Mouse (Mus musculus): ENCODE measurements around the gene Gkn2. TPM values are rescaled to one million over a fixed set of nuclear protein-coding genes. Genes with fewer than 3 reads are reported as not detected.
A peak's percentile ranks its signal among the peaks of the same experiment; 100 is the strongest.

Gene Gkn2
- not detected in 2 replicates for polyA plus RNA-seq (2015; fragmentation: Nextera tagmentation; extraction: Ambion mirVana)

- WGBS, result 89% methylated on average over 9 of the region's 9 CpGs
- H3K4me1 ChIP-seq, result no peaks in the 10 kb centered on the region
- no peak within 1 kb of the TSS for H3K4me2 ChIP-seq
- no peak within 1 kb of the TSS for H3K27ac ChIP-seq
- H3K4me3 ChIP-seq, result no peak within 1 kb of the TSS
- H3K27me3 ChIP-seq (replicated peaks), result no peaks in the 10 kb centered on the region
- no peaks in the 10 kb centered on the region for H3K9me3 ChIP-seq
- no peak within 1 kb of the TSS for H3K9ac ChIP-seq
- no peak for ATAC-seq (replicated peaks)
- no peaks in the 10 kb centered on the region for H3K36me3 ChIP-seq (replicated peaks)
Measured at GRCm38 (mm10) chr6:87373057-87373456, at the start of gene Gkn2. TSS of gene Gkn2 (plus strand) at chr6:87373357.

GRCm38 (mm10) chr6:87323381-87323780 lies 49.8 kb upstream of the Gkn2 start:
- Histone ChIP-seq H3K27ac (no peak overlapping the region), H3K4me3 (no peak overlapping the region), H3K36me3 (replicated peaks) (no peaks in the 10 kb centered on the region), H3K9ac (no peak overlapping the region), H3K4me2 (no peak overlapping the region), H3K4me1 (no peaks in the 10 kb centered on the region), H3K9me3 (no peaks in the 10 kb centered on the region), H3K27me3 (replicated peaks) (no peaks in the 10 kb centered on the region)
- 93% methylated on average over 2 of the region's 2 CpGs for WGBS
- no peak for ATAC-seq (replicated peaks)

DNA sequence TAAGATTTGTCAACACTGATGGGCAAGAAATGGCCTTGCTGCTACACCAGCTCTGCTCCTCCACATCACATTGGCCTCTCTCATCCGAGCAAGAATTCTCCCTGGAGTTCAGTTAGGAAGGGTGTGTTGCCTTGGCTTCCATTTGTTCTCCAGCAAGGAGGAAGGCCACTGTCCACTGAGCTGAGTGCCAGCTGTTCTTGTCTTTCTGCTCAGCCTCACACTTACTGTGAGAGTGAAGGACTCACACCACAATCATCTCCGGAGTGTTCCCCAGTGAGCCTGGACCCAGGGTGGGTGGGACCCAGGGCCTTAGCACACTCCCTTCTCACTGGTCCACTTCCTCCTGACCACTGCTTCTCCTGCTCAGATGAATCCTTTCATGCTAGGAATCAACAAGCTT lies 46.2 kb upstream of the Gkn2 start:
- no peak overlapping the region for H3K4me2 ChIP-seq
- H3K36me3 ChIP-seq (replicated peaks), result no peaks in the 10 kb centered on the region
- ATAC-seq (replicated peaks), result no peak
- H3K27ac ChIP-seq, result no peak overlapping the region
- H3K9ac ChIP-seq, result no peak overlapping the region
- no peak overlapping the region for H3K4me3 ChIP-seq
- no peaks in the 10 kb centered on the region; the same call in 1 of the 2 replicates for H3K4me1 ChIP-seq
- no peaks in the 10 kb centered on the region for H3K27me3 ChIP-seq (replicated peaks)
- no peaks in the 10 kb centered on the region for H3K9me3 ChIP-seq
- WGBS, result 94% methylated on average over 2 of the region's 2 CpGs

DNA sequence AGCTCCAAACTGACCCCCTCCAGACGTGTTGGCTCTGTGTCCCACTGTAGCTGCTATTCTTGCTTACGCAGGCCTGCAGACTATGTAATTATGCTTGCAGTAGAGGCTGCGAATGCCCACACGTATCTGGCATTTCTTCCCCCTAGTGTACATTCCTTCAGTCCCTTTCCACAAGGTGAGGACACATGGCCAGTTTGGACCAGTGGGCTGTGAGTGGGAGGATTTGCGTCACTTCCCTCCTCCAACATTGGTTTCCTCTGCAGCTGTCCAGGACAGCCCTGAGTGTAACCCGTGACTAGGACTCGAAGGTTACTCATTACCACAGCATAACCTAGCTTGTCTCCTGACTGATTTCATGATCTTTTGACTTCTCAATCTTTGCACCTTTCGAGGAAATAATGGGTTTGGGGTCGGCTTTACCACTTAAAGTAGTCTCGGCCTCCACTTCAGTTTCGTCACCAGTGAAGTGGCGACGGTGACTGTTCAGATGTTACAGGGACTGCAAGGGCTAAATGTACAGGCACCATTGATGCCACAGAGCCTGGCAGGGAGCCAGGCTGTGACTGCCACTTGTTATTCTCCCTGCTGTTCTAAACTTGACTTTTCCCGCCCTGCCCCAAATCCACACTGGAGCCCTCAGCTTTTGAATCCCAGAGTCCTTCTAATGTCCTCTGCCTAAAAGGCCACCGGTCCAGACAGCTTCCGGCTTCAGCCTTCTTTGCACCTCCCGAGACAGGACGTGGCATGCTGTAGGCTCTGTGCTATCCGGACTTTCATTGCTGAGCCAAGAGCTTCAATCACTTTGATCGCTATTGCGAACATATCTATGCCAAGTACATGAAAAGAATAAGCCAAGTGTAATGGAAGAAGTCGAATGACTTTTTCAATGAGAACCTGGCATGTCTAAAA lies 44.6 kb upstream of the Gkn2 start:
- 79% methylated on average over 22 of the region's 22 CpGs for WGBS
- Histone ChIP-seq H3K36me3 (replicated peaks) (no peaks in the 10 kb centered on the region), H3K27me3 (replicated peaks) (no peaks in the 10 kb centered on the region), H3K4me1 (no peaks in the 10 kb centered on the region; the same call in 1 of the 2 replicates), H3K27ac (no peak overlapping the region), H3K4me2 (no peak overlapping the region), H3K9ac (no peak overlapping the region), H3K9me3 (no peaks in the 10 kb centered on the region), H3K4me3 (no peak overlapping the region)
- ATAC-seq (replicated peaks), result no peak

DNA sequence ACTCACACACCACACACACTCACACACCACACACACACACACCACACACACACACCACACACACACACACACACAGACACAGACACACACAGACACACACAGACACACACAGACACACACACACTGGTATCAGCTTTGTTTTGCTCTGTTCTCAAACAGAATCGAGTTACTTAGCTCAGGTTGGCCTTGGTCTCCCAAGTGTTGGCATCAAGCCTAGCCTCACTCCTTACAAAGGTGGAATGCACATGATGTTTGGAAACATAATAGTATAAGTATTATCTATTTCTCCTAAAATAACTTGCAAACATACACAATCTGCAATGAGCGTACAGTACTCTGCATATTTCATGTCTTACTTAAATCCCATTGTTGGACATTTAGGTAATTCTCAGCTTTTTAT lies 40.8 kb upstream of the Gkn2 start:
- WGBS, result 79% methylated on average over 2 of the region's 2 CpGs
- no peak overlapping the region for H3K4me2 ChIP-seq
- no peaks in the 10 kb centered on the region for H3K36me3 ChIP-seq (replicated peaks)
- peaks cover 16% of the 10 kb centered on the region for H3K4me1 ChIP-seq
- no peak overlapping the region for H3K9ac ChIP-seq
- no peak for ATAC-seq (replicated peaks)
- H3K4me3 ChIP-seq, result no peak overlapping the region
- H3K9me3 ChIP-seq, result no peaks in the 10 kb centered on the region
- H3K27ac ChIP-seq, result no peak overlapping the region
- no peaks in the 10 kb centered on the region for H3K27me3 ChIP-seq (replicated peaks)

- Histone ChIP-seq H3K27ac (no peak overlapping the region), H3K4me1 (peaks cover 16% of the 10 kb centered on the region), H3K36me3 (replicated peaks) (no peaks in the 10 kb centered on the region), H3K9me3 (no peaks in the 10 kb centered on the region), H3K9ac (peak overlapping the region; percentile 62), H3K4me2 (peak overlapping the region; percentile 93), H3K4me3 (peak overlapping the region; percentile 57), H3K27me3 (replicated peaks) (no peaks in the 10 kb centered on the region)
- 5% methylated on average over 11 of the region's 11 CpGs for WGBS
- ATAC-seq (replicated peaks), result no peak
Measured at GRCm38 (mm10) chr6:87334361-87335090, 38.6 kb upstream of the Gkn2 start.

DNA sequence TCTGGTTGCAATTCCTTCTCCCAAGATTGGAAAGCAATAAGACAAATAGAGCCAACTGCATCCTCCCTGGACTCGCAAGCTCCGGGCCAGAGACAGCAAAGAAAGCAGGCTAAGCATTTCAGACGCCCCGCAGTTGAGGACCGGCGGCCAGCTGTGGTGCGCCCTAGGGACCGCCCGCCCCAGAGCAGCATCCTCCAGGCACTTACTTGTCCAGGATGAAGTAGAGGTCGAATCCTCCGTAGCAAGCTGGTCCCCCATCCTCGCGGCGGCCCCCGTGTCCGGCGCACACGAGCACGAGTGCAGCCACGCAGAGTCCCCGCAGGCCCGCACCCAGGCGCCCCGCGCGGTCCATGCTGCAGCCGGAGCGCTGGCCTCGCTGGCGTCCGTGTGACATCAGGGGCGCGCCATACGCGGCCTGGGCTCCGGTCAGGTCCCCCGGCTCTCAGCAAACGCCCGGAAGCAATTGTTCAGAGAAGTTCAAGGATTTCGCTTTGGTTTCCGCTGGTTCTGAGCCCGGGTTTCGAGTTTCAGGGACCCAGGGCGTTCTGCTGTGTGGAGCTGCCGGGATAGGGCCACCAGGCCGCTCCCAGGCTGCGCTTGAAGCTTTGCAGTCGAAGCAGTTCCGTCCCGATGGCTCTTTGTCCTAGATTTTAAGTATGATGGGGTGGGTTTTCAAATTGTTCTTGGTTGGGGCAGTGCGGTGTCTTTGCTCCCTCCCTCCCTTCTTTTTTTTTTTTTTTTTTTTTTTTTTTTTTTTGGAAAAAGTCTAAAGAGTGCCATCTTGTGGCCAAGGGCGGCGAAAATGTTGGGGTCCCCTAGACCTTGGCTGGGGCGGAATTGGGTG lies 37.8 kb upstream of the Gkn2 start, which contains the start of gene Antxr1:
Antxr1 (minus strand) TSS at position 731 of the 844 bp plus-strand sequence.
- Histone ChIP-seq H3K4me2 (peak within 1 kb of the TSS; percentile 93), H3K27ac (peak within 1 kb of the TSS; percentile 58; the same call in 1 of the 2 replicates), H3K27me3 (replicated peaks) (no peaks in the 10 kb centered on the region), H3K4me3 (peak within 1 kb of the TSS; percentile 57), H3K9ac (peak within 1 kb of the TSS; percentile 62), H3K4me1 (peaks cover 16% of the 10 kb centered on the region), H3K36me3 (replicated peaks) (no peaks in the 10 kb centered on the region), H3K9me3 (no peaks in the 10 kb centered on the region)
- under 1% methylated on average over 54 of the region's 54 CpGs for WGBS
- ATAC-seq (replicated peaks), result peak; percentile 82

DNA sequence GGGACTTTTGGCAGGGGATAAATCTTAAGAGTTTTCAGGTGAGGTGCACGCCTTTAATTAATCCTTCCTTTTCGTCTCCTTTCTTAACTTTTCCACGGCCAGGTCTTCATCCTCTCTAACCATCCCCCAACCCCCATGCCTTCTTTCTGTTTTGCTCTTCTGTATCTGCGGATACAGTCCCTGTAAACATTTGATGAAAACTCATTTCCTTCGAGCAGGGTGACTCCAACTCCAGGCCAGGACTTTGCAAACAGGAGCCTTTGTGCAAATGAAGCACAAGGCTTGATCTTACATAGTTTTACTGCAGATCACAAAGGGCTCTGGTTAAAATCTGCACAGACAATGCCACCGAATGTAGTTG lies 37.2 kb upstream of the Gkn2 start:
- Histone ChIP-seq H3K27ac (no peak overlapping the region), H3K9me3 (no peaks in the 10 kb centered on the region), H3K9ac (no peak overlapping the region), H3K27me3 (replicated peaks) (no peaks in the 10 kb centered on the region), H3K4me3 (no peak overlapping the region), H3K4me2 (no peak overlapping the region), H3K36me3 (replicated peaks) (no peaks in the 10 kb centered on the region), H3K4me1 (peaks cover 16% of the 10 kb centered on the region)
- no peak for ATAC-seq (replicated peaks)
- 35% methylated on average over 6 of the region's 6 CpGs for WGBS

GRCm38 (mm10) chr6:87350829-87351228 lies 22.3 kb upstream of the Gkn2 start, which contains the start of gene Gkn1:
TSS of gene Gkn1 (minus strand) at chr6:87350942.
- no peaks in the 10 kb centered on the region for H3K27me3 ChIP-seq (replicated peaks)
- no peak within 1 kb of the TSS for H3K4me2 ChIP-seq
- ATAC-seq (replicated peaks), result no peak
- no peaks in the 10 kb centered on the region for H3K4me1 ChIP-seq
- no peaks in the 10 kb centered on the region for H3K9me3 ChIP-seq
- WGBS, result 89% methylated on average over 8 of the region's 8 CpGs
- no peak within 1 kb of the TSS for H3K4me3 ChIP-seq
- no peak within 1 kb of the TSS for H3K9ac ChIP-seq
- no peaks in the 10 kb centered on the region for H3K36me3 ChIP-seq (replicated peaks)
- no peak within 1 kb of the TSS for H3K27ac ChIP-seq

GRCm38 (mm10) chr6:87354441-87354840 lies 18.7 kb upstream of the Gkn2 start:
- Histone ChIP-seq H3K4me1 (no peaks in the 10 kb centered on the region), H3K4me3 (no peak overlapping the region), H3K27ac (no peak overlapping the region), H3K36me3 (replicated peaks) (no peaks in the 10 kb centered on the region), H3K9ac (no peak overlapping the region), H3K9me3 (no peaks in the 10 kb centered on the region), H3K27me3 (replicated peaks) (no peaks in the 10 kb centered on the region), H3K4me2 (no peak overlapping the region)
- 70% methylated on average over 5 of the region's 5 CpGs for WGBS
- ATAC-seq (replicated peaks), result no peak

GRCm38 (mm10) chr6:87369223-87369622 lies 3.9 kb upstream of the Gkn2 start:
- no peak overlapping the region for H3K9ac ChIP-seq
- no peaks in the 10 kb centered on the region for H3K4me1 ChIP-seq
- H3K4me3 ChIP-seq, result no peak overlapping the region
- 93% methylated on average over 5 of the region's 5 CpGs for WGBS
- no peaks in the 10 kb centered on the region for H3K9me3 ChIP-seq
- H3K4me2 ChIP-seq, result no peak overlapping the region
- no peak for ATAC-seq (replicated peaks)
- H3K27me3 ChIP-seq (replicated peaks), result no peaks in the 10 kb centered on the region
- no peaks in the 10 kb centered on the region for H3K36me3 ChIP-seq (replicated peaks)
- H3K27ac ChIP-seq, result no peak overlapping the region

All from midbrain, embryonic 15.5 days (tissue).